Mouse (Mus musculus) heart, embryonic 16.5 days (tissue): Measurements from ENCODE around the gene Srrd. TPM values are rescaled to one million over a fixed set of nuclear protein-coding genes. Genes with fewer than 3 reads are reported as not detected.

Experiments used
- ATAC-seq: fragments of 200-750 bp; cut with Nextera tagmentation; replicated peaks from 2 replicates; pipeline ENCODE4 v1.8.0; 2017; ENCODE audit warnings: moderate number of reproducible peaks; ENCODE audit not compliant: insufficient read depth, low FRiP score; ENCODE audit errors: extremely low read depth
- H3K27ac ChIP-seq: fragments of 300-500 bp; sonication (generic); 2 replicates; pipeline ENCODE4 v1.5.1; 2014; ENCODE audit warnings: mild to moderate bottlenecking, low read length, control low read depth, moderate library complexity
- H3K27me3 ChIP-seq: fragments of 300-500 bp; sonication (generic); 2 replicates; pipeline ENCODE4 v1.6.1; 2014; ENCODE audit warnings: low read length, mixed read lengths; ENCODE audit not compliant: control insufficient read depth, insufficient read depth
- H3K36me3 ChIP-seq: fragments of 300-500 bp; sonication (generic); 2 replicates; pipeline ENCODE4 v1.6.1; 2014; ENCODE audit not compliant: control insufficient read depth, insufficient read depth
- H3K4me1 ChIP-seq: fragments of 300-500 bp; sonication (generic); 2 replicates; pipeline ENCODE4 v1.6.1; 2014; ENCODE audit warnings: low read length, mixed read lengths; ENCODE audit not compliant: control insufficient read depth, insufficient read depth
- H3K4me2 ChIP-seq: fragments of 300-500 bp; sonication (generic); 2 replicates; pipeline ENCODE4 v1.6.1; 2014; ENCODE audit warnings: low read depth, mild to moderate bottlenecking, control low read depth, low read length
- H3K4me3 ChIP-seq: fragments of 300-500 bp; sonication (generic); 2 replicates; pipeline ENCODE4 v1.5.1; 2014; ENCODE audit warnings: mild to moderate bottlenecking, control low read depth, low read length
- H3K9ac ChIP-seq: fragments of 300-500 bp; sonication (generic); 2 replicates; pipeline ENCODE4 v1.6.1; 2014; ENCODE audit warnings: low read length, control low read depth
- H3K9me3 ChIP-seq: fragments of 300-500 bp; sonication (generic); replicated peaks from 2 replicates; pipeline ENCODE4 v1.6.1; 2016; ENCODE audit warnings: low read length; ENCODE audit not compliant: control insufficient read depth
- WGBS: fragments of 180-500 bp; shearing (Covaris S2); extraction: QIAGEN DNeasy Blood & Tissue Kit; methylation state at CpG from one replicate; pipeline ENCODE4 v1.1.7; 2014; 5-methylcytosine and 5-hydroxymethylcytosine counted together
- polyA plus RNA-seq: library from polyadenylated mRNA; unstranded; fragments of >200 nt; fragmentation: Nextera tagmentation; extraction: Ambion mirVana; gene quantifications from 2 replicates; pipeline ENCODE4 v1.2.1, GENCODE M21; 2015

Gene Srrd
- polyA plus RNA-seq, 1 experiment from 2014 or later: 23.5 TPM

GRCm38 (mm10) chr5:112290536-112290880, 52.3 kb downstream of the Srrd start:
- peak overlapping the region; percentile 47 for H3K4me2 ChIP-seq
- H3K27ac ChIP-seq: no peak overlapping the region
- no peaks in the 10 kb centered on the region for H3K36me3 ChIP-seq
- ATAC-seq: no peak
- H3K9me3 ChIP-seq: no peaks in the 10 kb centered on the region
- no peaks in the 10 kb centered on the region for H3K27me3 ChIP-seq
- peaks cover 25% of the 10 kb centered on the region for H3K4me1 ChIP-seq
- H3K4me3 ChIP-seq: peak overlapping the region; percentile 28; the same call in 1 of the 2 replicates
- WGBS: 84% methylated on average over 8 of the region's 8 CpGs
- no peak overlapping the region for H3K9ac ChIP-seq

GRCm38 (mm10) chr5:112289819-112290535, 52.9 kb downstream of the Srrd start:
- peak overlapping the region; percentile 28 for H3K4me3 ChIP-seq
- H3K27ac ChIP-seq: no peak overlapping the region
- H3K9ac ChIP-seq: peak overlapping the region; percentile 39; the same call in 1 of the 2 replicates
- peak overlapping the region; percentile 47 for H3K4me2 ChIP-seq
- H3K27me3 ChIP-seq: no peaks in the 10 kb centered on the region
- no peaks in the 10 kb centered on the region for H3K36me3 ChIP-seq
- no peaks in the 10 kb centered on the region for H3K9me3 ChIP-seq
- no peak for ATAC-seq
- peaks cover 26% of the 10 kb centered on the region for H3K4me1 ChIP-seq
- WGBS: 82% methylated on average over 16 of the region's 16 CpGs

- Histone ChIP-seq H3K4me3 (peak overlapping the region; percentile 28), H3K36me3 (no peaks in the 10 kb centered on the region), H3K4me2 (peak overlapping the region; percentile 47), H3K4me1 (peaks cover 34% of the 10 kb centered on the region), H3K9me3 (no peaks in the 10 kb centered on the region), H3K27ac (no peak overlapping the region), H3K9ac (peak overlapping the region; percentile 55; the same call in 1 of the 2 replicates), H3K27me3 (no peaks in the 10 kb centered on the region)
- 43% methylated on average over 6 of the region's 8 CpGs for WGBS
- no peak for ATAC-seq
Observed at GRCm38 (mm10) chr5:112289236-112289635, 53.6 kb downstream of the Srrd start.

- 64% methylated on average over 9 of the region's 9 CpGs for WGBS
- peaks cover 41% of the 10 kb centered on the region for H3K4me1 ChIP-seq
- H3K27me3 ChIP-seq: no peaks in the 10 kb centered on the region
- ATAC-seq: no peak
- peak overlapping the region; percentile 75; the same call in 1 of the 2 replicates for H3K27ac ChIP-seq
- no peaks in the 10 kb centered on the region for H3K36me3 ChIP-seq
- H3K9ac ChIP-seq: no peak overlapping the region
- peak overlapping the region; percentile 28; the same call in 1 of the 2 replicates for H3K4me3 ChIP-seq
- H3K9me3 ChIP-seq: no peaks in the 10 kb centered on the region
- peak overlapping the region; percentile 3; the same call in 1 of the 2 replicates for H3K4me2 ChIP-seq
Observed at GRCm38 (mm10) chr5:112288193-112289141, 54.4 kb downstream of the Srrd start.

- H3K4me3 ChIP-seq: no peak overlapping the region
- no peaks in the 10 kb centered on the region for H3K27me3 ChIP-seq
- H3K4me2 ChIP-seq: peak overlapping the region; percentile 1; the same call in 1 of the 2 replicates
- H3K9ac ChIP-seq: no peak overlapping the region; the same call in 1 of the 2 replicates
- H3K27ac ChIP-seq: peak overlapping the region; percentile 75
- 84% methylated on average over 2 of the region's 2 CpGs for WGBS
- ATAC-seq: no peak
- peaks cover 44% of the 10 kb centered on the region for H3K4me1 ChIP-seq
- no peaks in the 10 kb centered on the region for H3K9me3 ChIP-seq
- no peaks in the 10 kb centered on the region for H3K36me3 ChIP-seq
Observed at GRCm38 (mm10) chr5:112287652-112288051, 55.2 kb downstream of the Srrd start.

Other genes with a start within 250 kb of the Srrd start
- 1.6 and 2.0 TPM in 2 replicates for gene Cryba4, start 90.5 kb downstream of the Srrd start, polyA plus RNA-seq
- gene Crybb1, start 87.2 kb downstream of the Srrd start, polyA plus RNA-seq: 1.5 TPM in 2 replicates
- gene Tpst2, start 66.3 kb downstream of the Srrd start, polyA plus RNA-seq: 51.0 and 53.0 TPM in 2 replicates
- gene Tfip11, start 16.7 kb downstream of the Srrd start, polyA plus RNA-seq: 19.1 and 20.1 TPM in 2 replicates
- gene Hps4, start within 50 bp of the Srrd start, polyA plus RNA-seq: 18.9 and 19.7 TPM in 2 replicates
- 0.06 and 0.16 TPM in 2 replicates for gene Gm6583, start 13.0 kb upstream of the Srrd start, polyA plus RNA-seq
- gene Asphd2, start 51.8 kb upstream of the Srrd start, polyA plus RNA-seq: 0.67 and 0.94 TPM in 2 replicates
- not detected in 2 replicates for gene Gm6588, start 106.4 kb upstream of the Srrd start, polyA plus RNA-seq
- gene Sez6l, start 234.1 kb upstream of the Srrd start, polyA plus RNA-seq: 0.34 and 0.39 TPM in 2 replicates